Mouse (Mus musculus) frontal cortex, postnatal 14 days (tissue): ENCODE results near the gene Nin.

Experiments
- DNase-seq, 2 experiments: peaks; one replicate each; pipeline ENCODE4 v3.0.0; 2022; ENCODE audit warnings: low spot score in 2 of 2

Nin gene

DNA sequence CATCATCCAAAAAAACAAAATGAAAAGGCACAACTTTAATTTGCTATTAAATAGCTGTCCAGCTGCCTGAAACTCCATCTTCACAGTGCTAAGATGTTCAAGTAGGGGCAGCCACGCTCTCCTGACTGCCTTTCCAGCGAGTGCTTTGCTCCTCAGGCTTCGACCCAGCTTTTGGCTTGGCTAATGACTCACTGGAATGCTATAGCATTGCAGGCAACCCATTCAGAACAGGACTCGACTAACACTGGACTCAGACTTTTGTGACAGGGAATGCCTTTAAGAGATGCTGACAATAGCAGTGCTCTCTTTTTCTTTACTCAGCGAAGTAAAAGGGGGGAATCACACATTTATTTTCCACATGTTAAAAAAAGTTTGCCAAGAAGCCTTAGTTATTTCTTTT is 101.8 kb downstream of the Nin start:
- no peak for DNase-seq

GRCm38 (mm10) chr12:70010356-70010755 is 103.2 kb downstream of the Nin start:
- no peak for DNase-seq

GRCm38 (mm10) chr12:70005103-70005502 is 108.4 kb downstream of the Nin start:
- no peak for DNase-seq

DNA sequence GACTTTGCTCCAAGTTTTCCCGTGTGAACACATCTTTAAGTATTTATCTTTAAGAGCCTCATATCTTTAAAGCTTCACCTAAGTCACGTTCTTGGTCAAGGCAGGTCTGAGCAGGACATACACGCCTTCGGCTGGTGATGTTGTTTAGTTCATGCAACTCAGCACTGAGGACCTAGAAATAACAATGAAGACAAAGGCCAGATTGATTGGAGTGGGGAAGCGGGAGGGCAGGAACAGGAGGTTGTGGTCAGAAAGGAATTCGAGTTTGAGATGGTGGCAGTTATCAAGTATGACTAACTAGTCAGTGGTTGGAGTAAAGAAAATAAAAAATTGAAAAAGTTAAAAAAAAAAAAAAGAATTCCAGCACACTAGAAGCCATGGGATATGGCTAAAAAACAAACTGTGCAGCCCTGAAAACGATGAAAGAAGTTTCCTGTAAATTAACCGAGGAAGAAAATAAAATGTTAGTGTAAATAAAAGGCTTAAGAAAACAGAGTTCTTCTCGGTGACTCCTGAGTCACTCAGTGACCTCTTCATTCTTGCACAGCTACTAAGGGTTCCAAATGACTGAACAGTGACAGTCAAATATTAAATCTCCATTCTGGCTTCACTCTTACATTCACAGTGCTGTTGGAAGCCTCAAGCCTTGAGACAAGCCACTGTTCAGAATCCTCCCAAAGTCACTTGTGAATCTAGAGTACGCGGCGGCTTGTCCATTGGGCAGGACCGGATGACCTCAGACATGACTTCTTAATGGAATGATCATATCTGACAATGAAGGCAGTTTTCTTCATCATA is 115.1 kb downstream of the Nin start:
- no peak for DNase-seq

- no peak for DNase-seq
These were observed 118.1 kb downstream of the Nin start for GRCm38 (mm10) chr12:69995382-69995781.

- DNase-seq, result peak; percentile 59 to 79
These were observed 126.6 kb downstream of the Nin start, which contains the start of gene Sav1 for GRCm38 (mm10) chr12:69986786-69987497. Gene Sav1 (minus strand): TSS chr12:69987002.

- peak in 1 of 2 experiments; percentile 26 for DNase-seq
These were observed 127.2 kb downstream of the Nin start for GRCm38 (mm10) chr12:69986241-69986762.

DNA sequence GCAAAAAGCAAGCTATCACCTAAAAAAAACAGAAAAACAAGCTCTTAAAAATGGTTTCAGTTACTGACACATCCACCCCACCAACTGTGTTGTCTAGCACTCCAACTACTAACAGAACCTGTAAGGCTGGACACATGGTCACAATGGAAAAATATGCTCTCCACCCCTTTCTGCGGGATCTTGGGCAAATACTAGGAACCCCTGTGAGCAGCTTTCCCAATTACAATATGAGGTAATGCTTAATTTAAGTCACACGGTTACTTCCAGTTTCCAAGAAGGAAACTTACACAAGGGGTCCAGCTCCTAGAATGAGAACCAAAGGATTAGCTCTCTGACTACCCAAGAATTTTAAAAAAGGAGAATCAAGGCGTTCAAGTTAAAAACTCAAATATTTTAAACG is 128.0 kb downstream of the Nin start:
- no peak for DNase-seq

GRCm38 (mm10) chr12:69982874-69983273 is 130.6 kb downstream of the Nin start:
- DNase-seq, result no peak

GRCm38 (mm10) chr12:69977376-69977998 is 136.0 kb downstream of the Nin start:
- DNase-seq, result no peak

DNA sequence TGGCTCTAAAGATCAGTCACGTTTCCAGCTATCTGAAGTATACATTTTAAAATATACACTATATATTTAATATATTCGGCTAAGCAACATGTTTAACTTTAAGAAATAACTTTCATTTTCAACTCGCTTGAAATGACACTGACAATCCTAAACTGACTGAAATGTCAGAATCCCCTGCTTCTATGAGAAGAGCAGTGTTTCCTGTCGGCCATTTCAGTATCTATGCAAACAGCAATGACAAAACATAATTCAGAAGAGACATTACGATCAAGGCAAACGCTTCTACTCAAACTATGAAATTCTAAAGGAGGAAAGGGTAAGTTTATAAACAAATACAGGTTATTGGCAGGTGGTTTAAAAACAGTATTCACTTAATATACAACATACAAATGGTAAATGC is 136.8 kb downstream of the Nin start:
- DNase-seq, result no peak

- DNase-seq, result no peak
These were observed 139.9 kb downstream of the Nin start for GRCm38 (mm10) chr12:69973666-69974065.

GRCm38 (mm10) chr12:69968154-69968553 is 145.4 kb downstream of the Nin start:
- DNase-seq, result no peak

- no peak for DNase-seq
These were observed 146.4 kb downstream of the Nin start for GRCm38 (mm10) chr12:69967112-69967511.

DNA sequence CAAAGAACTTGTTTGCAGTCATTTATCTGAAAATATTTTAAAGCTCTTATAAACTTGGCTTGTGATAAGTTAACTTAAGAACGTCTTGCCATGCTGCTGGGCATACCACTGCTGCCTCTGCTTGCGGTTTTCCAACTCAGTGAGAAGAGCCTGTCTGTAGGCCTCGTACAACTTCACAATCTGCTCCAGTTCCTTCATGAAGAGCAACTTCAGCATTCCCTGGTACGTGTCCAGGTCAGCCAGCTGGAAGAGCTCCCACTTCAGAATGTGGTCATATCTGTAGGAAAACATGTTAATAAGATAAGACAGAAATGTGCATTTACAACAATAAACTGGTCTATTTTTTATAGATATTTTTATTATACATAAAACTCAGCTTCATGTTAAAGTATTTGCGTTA is 147.4 kb downstream of the Nin start:
- no peak for DNase-seq

- DNase-seq, result no peak
These were observed 147.9 kb downstream of the Nin start for GRCm38 (mm10) chr12:69965644-69966043.

GRCm38 (mm10) chr12:69963141-69963540 is 150.4 kb downstream of the Nin start:
- DNase-seq, result no peak

GRCm38 (mm10) chr12:69962468-69962867 is 151.0 kb downstream of the Nin start:
- DNase-seq, result peak; percentile 29 to 45
